Mouse (Mus musculus) fibroblast of lung, adult 2 months (primary cell): ENCODE measurements at regions not wholly inside any gene's neighbourhood (a gene's known extent, or its start where the extent isn't known, plus 50 kb on each side); places are given as distances from the start of the nearest gene placed in this dataset.

ENCODE experiments used
- DNase-seq: peaks from one replicate; pipeline ENCODE4 v3.0.0-alpha.2; 2011; ENCODE audit warnings: low read depth

GRCm38 (mm10) chr14:105950924-105951323 lies 54.3 kb upstream of the Spry2 start:
- no peak for DNase-seq

GRCm38 (mm10) chr14:105955082-105955481 lies 58.5 kb upstream of the Spry2 start:
- no peak for DNase-seq

GRCm38 (mm10) chr14:105956796-105957195 lies 60.2 kb upstream of the Spry2 start:
- DNase-seq, result no peak

GRCm38 (mm10) chr14:105958005-105958404 lies 61.4 kb upstream of the Spry2 start:
- no peak for DNase-seq

- peak; percentile 57 for DNase-seq
Measured at GRCm38 (mm10) chr14:105979544-105980323, 83.1 kb upstream of the Spry2 start.

GRCm38 (mm10) chr14:105980324-105980680 lies 83.7 kb upstream of the Spry2 start:
- no peak for DNase-seq

- DNase-seq, result no peak
Measured at GRCm38 (mm10) chr14:105987341-105987882, 90.8 kb upstream of the Spry2 start.

GRCm38 (mm10) chr14:105988738-105989137 lies 92.1 kb upstream of the Spry2 start:
- DNase-seq, result no peak

- no peak for DNase-seq
Measured at GRCm38 (mm10) chr14:105993124-105993523, 96.5 kb upstream of the Spry2 start.

GRCm38 (mm10) chr14:105999801-106000200 lies 103.2 kb upstream of the Spry2 start:
- no peak for DNase-seq

- DNase-seq, result no peak
Measured at GRCm38 (mm10) chr14:106007769-106008168, 98.2 kb upstream of the Trim52 start.

GRCm38 (mm10) chr14:106008951-106009350 lies 97.0 kb upstream of the Trim52 start:
- no peak for DNase-seq

- DNase-seq, result no peak
Measured at GRCm38 (mm10) chr14:106010961-106011360, 95.0 kb upstream of the Trim52 start.

- peak; percentile 87 for DNase-seq
Measured at GRCm38 (mm10) chr14:106011991-106012427, 94.0 kb upstream of the Trim52 start.

- DNase-seq, result no peak
Measured at GRCm38 (mm10) chr14:106022806-106023205, 83.2 kb upstream of the Trim52 start.

- DNase-seq, result no peak
Measured at GRCm38 (mm10) chr14:106026815-106027214, 79.2 kb upstream of the Trim52 start.

GRCm38 (mm10) chr14:106027686-106028085 lies 78.3 kb upstream of the Trim52 start:
- no peak for DNase-seq

- no peak for DNase-seq
Measured at GRCm38 (mm10) chr14:106031094-106031493, 74.9 kb upstream of the Trim52 start.

- DNase-seq, result no peak
Measured at GRCm38 (mm10) chr14:106033793-106034192, 72.2 kb upstream of the Trim52 start.

- DNase-seq, result no peak
Measured at GRCm38 (mm10) chr14:106034933-106035665, 70.9 kb upstream of the Trim52 start.

- no peak for DNase-seq
Measured at GRCm38 (mm10) chr14:106044274-106044673, 61.7 kb upstream of the Trim52 start.

- no peak for DNase-seq
Measured at GRCm38 (mm10) chr14:106050231-106050630, 55.8 kb upstream of the Trim52 start.
